Mouse (Mus musculus) bone marrow, adult 2 months (tissue): ENCODE data around the gene Spcs2.

Experiments
- CTCF ChIP-seq: fragments of 200-500 bp; IDR thresholded peaks from 2 replicates; pipeline ENCODE4 v1.5.1; 2011; ENCODE audit warnings: low read length, control low read depth; ENCODE audit not compliant: control insufficient read depth, insufficient read depth
- POLR2A ChIP-seq: fragments of 200-500 bp; IDR thresholded peaks from 2 replicates; pipeline ENCODE4 v1.6.1; 2011; ENCODE audit warnings: low read depth, mild to moderate bottlenecking, control low read depth, low read length, borderline replicate concordance; ENCODE audit not compliant: control insufficient read depth

GRCm38 (mm10) chr7:99825511-99825910, 37.8 kb downstream of the Spcs2 start:
- TF ChIP-seq POLR2A (no peak), CTCF (no peak)
